Comparison of ENCODE assay signal across 10 mouse cellular contexts in the genomic region with DNA sequence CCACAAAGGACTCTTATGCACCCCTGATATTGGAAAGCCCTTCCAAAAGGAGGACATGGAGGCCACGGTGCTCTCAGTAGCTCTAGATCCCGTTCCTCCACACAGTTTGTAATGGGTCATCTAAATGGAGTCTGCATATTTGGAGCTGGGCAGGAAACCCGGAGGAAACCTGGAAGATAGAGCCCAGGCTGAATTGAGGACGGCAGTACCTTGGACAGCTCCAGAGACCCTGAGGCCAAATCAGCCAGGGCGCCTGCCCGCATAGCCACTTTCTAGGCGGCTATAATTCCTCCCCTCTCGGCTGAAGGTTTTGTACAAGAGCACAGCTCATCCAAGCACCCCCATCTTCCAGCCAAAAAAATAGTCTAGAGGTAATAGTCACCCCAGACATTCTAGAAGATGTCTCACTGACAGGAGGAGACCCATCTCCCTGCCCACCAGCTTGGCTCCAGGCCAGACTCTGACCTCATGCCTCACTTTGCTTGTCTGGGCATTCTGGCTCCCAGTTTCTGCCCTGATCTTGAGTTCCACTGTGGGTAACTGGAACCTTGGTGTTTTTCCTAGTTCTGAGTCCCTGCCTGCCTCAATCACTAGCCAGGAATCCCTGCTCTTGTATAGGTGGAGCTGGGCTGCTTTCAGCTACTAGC. TPM values are rescaled to one million over a fixed set of nuclear protein-coding genes. Genes with fewer than 3 reads are reported as not detected.
DNase-seq lines count a peak whose midpoint lies in the region; ATAC-seq and TF ChIP-seq lines count a peak whose summit lies in the region.
"Had no signal": no experiment of that assay in that cellular context is flagged by ENCODE, and none has a peak within 500 bp of the region (broad histone marks: within the 10 kb centered on the region; RNA-seq: fewer than 3 reads in every experiment).

No protein-coding gene starts in this region.

- no peaks in the 10 kb centered on the region for H3K36me3 ChIP-seq in forebrain, embryonic 14.5 days (ENCODE audit: control insufficient read depth, insufficient read depth, low read length)
- H3K36me3 ChIP-seq in forebrain, postnatal 0 days (ENCODE audit: insufficient read depth) = no peaks in the 10 kb centered on the region
- no peaks in the 10 kb centered on the region for H3K36me3 ChIP-seq in midbrain, embryonic 11.5 days (ENCODE audit: control insufficient read depth, insufficient read depth, low read length)
- no peaks in the 10 kb centered on the region for H3K36me3 ChIP-seq in midbrain, embryonic 15.5 days (replicated peaks)
- H3K36me3 ChIP-seq: G1E; midbrain, embryonic 12.5 days had no signal

- H3K4me2 ChIP-seq in forebrain, embryonic 14.5 days (ENCODE audit: low read length) = no peak overlapping the region
- no peak overlapping the region for H3K4me2 ChIP-seq in forebrain, postnatal 0 days (ENCODE audit: low read depth)
- no peak overlapping the region for H3K4me2 ChIP-seq in midbrain, embryonic 11.5 days
- no peak overlapping the region for H3K4me2 ChIP-seq in midbrain, embryonic 15.5 days

- H3K4me3 ChIP-seq in forebrain, embryonic 14.5 days (ENCODE audit: low read depth, low read length) = no peak overlapping the region
- no peak overlapping the region for H3K4me3 ChIP-seq in forebrain, postnatal 0 days (ENCODE audit: low read depth, low read length)
- H3K4me3 ChIP-seq in midbrain, embryonic 11.5 days (ENCODE audit: low read depth, low read length) = no peak overlapping the region
- H3K4me3 ChIP-seq in midbrain, embryonic 15.5 days = no peak overlapping the region

- no peak overlapping the region for H3K27ac ChIP-seq in forebrain, embryonic 14.5 days (ENCODE audit: low read depth, low read length)
- no peak overlapping the region for H3K27ac ChIP-seq in forebrain, postnatal 0 days (ENCODE audit: low read depth, low read length)
- no peak overlapping the region for H3K27ac ChIP-seq in midbrain, embryonic 11.5 days (ENCODE audit: low read depth, low read length)
- no peak overlapping the region for H3K27ac ChIP-seq in midbrain, embryonic 15.5 days
- H3K27ac ChIP-seq: midbrain, embryonic 12.5 days had no signal

- no peaks in the 10 kb centered on the region for H3K9me3 ChIP-seq in forebrain, embryonic 14.5 days (replicated peaks; ENCODE audit: control insufficient read depth, low read length)
- H3K9me3 ChIP-seq in forebrain, postnatal 0 days (ENCODE audit: low read length) = no peaks in the 10 kb centered on the region
- no peaks in the 10 kb centered on the region for H3K9me3 ChIP-seq in midbrain, embryonic 11.5 days (ENCODE audit: control insufficient read depth, low read length)
- no peaks in the 10 kb centered on the region for H3K9me3 ChIP-seq in midbrain, embryonic 15.5 days
- H3K9me3 ChIP-seq: midbrain, embryonic 12.5 days had no signal

- no peak for ATAC-seq in forebrain, embryonic 14.5 days
- ATAC-seq in forebrain, postnatal 0 days = no peak
- no peak for ATAC-seq in midbrain, embryonic 11.5 days (ENCODE audit: low FRiP score)
- ATAC-seq in midbrain, embryonic 15.5 days (replicated peaks) = no peak

- WGBS in forebrain, embryonic 14.5 days = 4% methylated on average over 8 of the region's 8 CpGs
- WGBS in forebrain, postnatal 0 days = 6% methylated on average over 8 of the region's 8 CpGs
- 5% methylated on average over 8 of the region's 8 CpGs for WGBS in midbrain, embryonic 11.5 days
- WGBS in midbrain, embryonic 15.5 days = 5% methylated on average over 8 of the region's 8 CpGs

- DNase-seq in forebrain, embryonic 14.5 days (ENCODE audit: low spot score) = peak; percentile 35
- DNase-seq in forebrain, postnatal 0 days = no peak
- peak; percentile 90 for DNase-seq in midbrain, embryonic 11.5 days (ENCODE audit: low spot score, missing footprints)
- peak; percentile 70 for DNase-seq in embryo, embryonic 9.5 days (ENCODE audit: extremely low spot score)
- peak; percentile 19 for DNase-seq in lung, postnatal 36 days
- no peak for DNase-seq in MN1 (ENCODE audit: low spot score)
- no peak for DNase-seq in frontal cortex, postnatal 14 days (ENCODE audit: low spot score in 2 of 2)

- no peak for TF ChIP-seq CTCF in forebrain, postnatal 0 days (IDR thresholded peaks at IDR 0.05; ENCODE audit: low read depth)

- no peaks in the 10 kb centered on the region; the same call in 1 of the 2 replicates for H3K4me1 ChIP-seq in forebrain, embryonic 14.5 days (ENCODE audit: control insufficient read depth, insufficient read depth, low read length)
- no peaks in the 10 kb centered on the region for H3K4me1 ChIP-seq in forebrain, postnatal 0 days (ENCODE audit: insufficient read depth)
- peaks cover 11% of the 10 kb centered on the region for H3K4me1 ChIP-seq in midbrain, embryonic 11.5 days (ENCODE audit: control insufficient read depth, insufficient read depth, low read length)
- H3K4me1 ChIP-seq in midbrain, embryonic 15.5 days = peaks cover 35% of the 10 kb centered on the region

- H3K27me3 ChIP-seq in forebrain, embryonic 14.5 days (replicated peaks; ENCODE audit: control insufficient read depth, insufficient read depth, low read length) = peaks cover 42% of the 10 kb centered on the region
- no peaks in the 10 kb centered on the region for H3K27me3 ChIP-seq in forebrain, postnatal 0 days (ENCODE audit: insufficient read depth, low read length)
- peaks cover 44% of the 10 kb centered on the region for H3K27me3 ChIP-seq in midbrain, embryonic 11.5 days (ENCODE audit: control insufficient read depth, insufficient read depth, low read length)
- H3K27me3 ChIP-seq in midbrain, embryonic 15.5 days (replicated peaks) = peaks cover 22% of the 10 kb centered on the region; the same call in 1 of the 2 replicates

- no peak overlapping the region for H3K9ac ChIP-seq in forebrain, embryonic 14.5 days (ENCODE audit: low read length)
- H3K9ac ChIP-seq in forebrain, postnatal 0 days = no peak overlapping the region
- H3K9ac ChIP-seq in midbrain, embryonic 11.5 days (ENCODE audit: low read length) = no peak overlapping the region
- H3K9ac ChIP-seq in midbrain, embryonic 15.5 days = no peak overlapping the region
- H3K9ac ChIP-seq: midbrain, embryonic 12.5 days had no signal

RNA-seq across cellular contexts. Expression of a gene that starts 1.3 kb away (rescaled TPM):
- 1.7 and 3.5 TPM in 2 replicates for polyA plus RNA-seq in forebrain, embryonic 14.5 days (2014; fragmentation: Nextera tagmentation; extraction: Ambion mirVana)
- 51.8 and 65.3 TPM in 2 replicates for total RNA-seq in forebrain, postnatal 0 days (2014; rRNA removed)
- 6.4 and 14.7 TPM in 2 replicates for polyA plus RNA-seq in forebrain, postnatal 0 days (2015; fragmentation: Nextera tagmentation; extraction: Ambion mirVana)
- polyA plus RNA-seq in midbrain, embryonic 11.5 days (2014; fragmentation: Nextera tagmentation; extraction: Ambion mirVana) = 0.38 and 0.39 TPM in 2 replicates
- polyA plus RNA-seq in midbrain, embryonic 15.5 days (2015; fragmentation: Nextera tagmentation; extraction: Ambion mirVana) = 12.7 and 14.8 TPM in 2 replicates
- polyA plus RNA-seq: G1E had no signal

Comparison
In these comparisons a context has a peak if more than half of its experiments do, and no peak if none do; other contexts are left out.
1. DNase-seq: peak in forebrain, embryonic 14.5 days (single experiment), midbrain, embryonic 11.5 days (single experiment), embryo, embryonic 9.5 days (single experiment) and lung, postnatal 36 days (single experiment); none in forebrain, postnatal 0 days (single experiment), MN1 (single experiment) and frontal cortex, postnatal 14 days (0 of 2).